Comparison of ENCODE assay signal across 7 mouse cellular contexts in genomic region chr6:122309446-122309960, GRCm38 (mm10). TPM values are rescaled to one million over a fixed set of nuclear protein-coding genes. Genes with fewer than 3 reads are reported as not detected.
A peak's percentile ranks its signal among the peaks of the same experiment; 100 is the strongest.
DNase-seq lines count a peak whose midpoint lies in the region; ATAC-seq and TF ChIP-seq lines count a peak whose summit lies in the region.

No protein-coding gene starts in this region.

- TF ChIP-seq POLR2A in thymus, adult 2 months (IDR thresholded peaks at IDR 0.05; ENCODE audit: control insufficient read depth, extremely low read depth, insufficient read depth, low read length, poor library complexity), result no peak

- H3K27me3 ChIP-seq in thymus, adult 2 months (ENCODE audit: control insufficient read depth, insufficient read depth, low read length), result no peaks in the 10 kb centered on the region
- H3K27me3 ChIP-seq in forebrain, embryonic 13.5 days, result no peaks in the 10 kb centered on the region
- H3K27me3 ChIP-seq in liver, embryonic 12.5 days (replicated peaks), result no peaks in the 10 kb centered on the region

- no peaks in the 10 kb centered on the region for H3K9me3 ChIP-seq in forebrain, embryonic 13.5 days (replicated peaks)
- no peaks in the 10 kb centered on the region for H3K9me3 ChIP-seq in liver, embryonic 12.5 days (replicated peaks)

- peaks cover 7% of the 10 kb centered on the region for H3K4me1 ChIP-seq in thymus, adult 2 months (replicated peaks; ENCODE audit: control insufficient read depth, insufficient read depth, low read length)
- H3K4me1 ChIP-seq in forebrain, embryonic 13.5 days, result peaks cover 21% of the 10 kb centered on the region
- H3K4me1 ChIP-seq in liver, embryonic 12.5 days, result peaks cover 18% of the 10 kb centered on the region

- H3K4me3 ChIP-seq in thymus, adult 2 months (ENCODE audit: control insufficient read depth, insufficient read depth, low read length), result peak overlapping the region; percentile 95
- H3K4me3 ChIP-seq in forebrain, embryonic 13.5 days, result peak overlapping the region; percentile 81
- H3K4me3 ChIP-seq in liver, embryonic 12.5 days, result peak overlapping the region; percentile 98

- no peak for ATAC-seq in forebrain, embryonic 13.5 days
- no peak for ATAC-seq in liver, embryonic 12.5 days

- no peak for TF ChIP-seq CTCF in thymus, adult 2 months (IDR thresholded peaks at IDR 0.05; ENCODE audit: borderline replicate concordance, control insufficient read depth, extremely low read depth, insufficient read depth, low read length, poor library complexity)

- no peak overlapping the region; the same call in 1 of the 2 replicates for H3K27ac ChIP-seq in thymus, adult 2 months (ENCODE audit: control insufficient read depth, insufficient read depth, low read length)
- H3K27ac ChIP-seq in forebrain, embryonic 13.5 days, result peak overlapping the region; percentile 69; the same call in 1 of the 2 replicates
- H3K27ac ChIP-seq in liver, embryonic 12.5 days, result peak overlapping the region; percentile 89

- under 1% methylated on average over 11 of the region's 11 CpGs for WGBS in thymus, adult 2 months
- 12% methylated on average over 11 of the region's 11 CpGs for WGBS in forebrain, embryonic 13.5 days
- 2% methylated on average over 11 of the region's 11 CpGs for WGBS in liver, embryonic 12.5 days (ENCODE audit: insufficient replicate concordance)

- peak overlapping the region; percentile 88 for H3K9ac ChIP-seq in forebrain, embryonic 13.5 days
- peak overlapping the region; percentile 98 for H3K9ac ChIP-seq in liver, embryonic 12.5 days

- H3K4me2 ChIP-seq in forebrain, embryonic 13.5 days, result peak overlapping the region; percentile 80
- peak overlapping the region; percentile 75 for H3K4me2 ChIP-seq in liver, embryonic 12.5 days

- peaks cover 14% of the 10 kb centered on the region for H3K36me3 ChIP-seq in thymus, adult 2 months (ENCODE audit: control insufficient read depth, insufficient read depth, low read length)
- H3K36me3 ChIP-seq in forebrain, embryonic 13.5 days (ENCODE audit: poor library complexity, severe bottlenecking), result peaks cover 20% of the 10 kb centered on the region
- H3K36me3 ChIP-seq in liver, embryonic 12.5 days, result peaks cover 32% of the 10 kb centered on the region

- DNase-seq in thymus, adult 2 months, result no peak
- DNase-seq in thymus, postnatal 0 days (ENCODE audit: low spot score), result no peak
- no peak for DNase-seq in right cerebral cortex, postnatal 14 days
- DNase-seq in thymus, adult 18-20 months, result no peak
- DNase-seq in ovary, adult 18-20 months (ENCODE audit: low spot score), result no peak

RNA-seq across cellular contexts. Expression of gene M6pr, which starts 1.0 kb away (rescaled TPM):
- polyA plus RNA-seq in thymus, adult 2 months (2012; rRNA removed), result 72.4 and 81.4 TPM in 2 replicates
- polyA plus RNA-seq in thymus, postnatal 0 days (2015; fragmentation: Nextera tagmentation; extraction: Ambion mirVana), result 136 and 144 TPM in 2 replicates
- polyA plus RNA-seq in forebrain, embryonic 13.5 days (2015; fragmentation: Nextera tagmentation; extraction: Ambion mirVana), result 58.9 and 64.8 TPM in 2 replicates
- 115 and 116 TPM in 2 replicates for polyA plus RNA-seq in liver, embryonic 12.5 days (2016; fragmentation: Nextera tagmentation; extraction: Ambion mirVana)

RNA-seq across cellular contexts. Expression of gene Klrg1, which starts 26.8 kb away (rescaled TPM):
- 0.20 and 0.28 TPM in 2 replicates for polyA plus RNA-seq in thymus, adult 2 months (2012; rRNA removed)
- polyA plus RNA-seq in thymus, postnatal 0 days (2015; fragmentation: Nextera tagmentation; extraction: Ambion mirVana), result 0.53 and 0.55 TPM in 2 replicates
- polyA plus RNA-seq in forebrain, embryonic 13.5 days (2015; fragmentation: Nextera tagmentation; extraction: Ambion mirVana), result 0.40 and 0.43 TPM in 2 replicates
- not detected in 2 replicates for polyA plus RNA-seq in liver, embryonic 12.5 days (2016; fragmentation: Nextera tagmentation; extraction: Ambion mirVana)

RNA-seq across cellular contexts. Expression of gene Phc1, which starts 30.9 kb away (rescaled TPM):
- polyA plus RNA-seq in thymus, adult 2 months (2012; rRNA removed), result 107 TPM in 2 replicates
- 10.0 and 10.1 TPM in 2 replicates for polyA plus RNA-seq in thymus, postnatal 0 days (2015; fragmentation: Nextera tagmentation; extraction: Ambion mirVana)
- polyA plus RNA-seq in forebrain, embryonic 13.5 days (2015; fragmentation: Nextera tagmentation; extraction: Ambion mirVana), result 29.9 and 33.0 TPM in 2 replicates
- polyA plus RNA-seq in liver, embryonic 12.5 days (2016; fragmentation: Nextera tagmentation; extraction: Ambion mirVana), result 4.4 and 4.5 TPM in 2 replicates
